Mouse (Mus musculus): ENCODE results near the gene Vamp2.

DNA sequence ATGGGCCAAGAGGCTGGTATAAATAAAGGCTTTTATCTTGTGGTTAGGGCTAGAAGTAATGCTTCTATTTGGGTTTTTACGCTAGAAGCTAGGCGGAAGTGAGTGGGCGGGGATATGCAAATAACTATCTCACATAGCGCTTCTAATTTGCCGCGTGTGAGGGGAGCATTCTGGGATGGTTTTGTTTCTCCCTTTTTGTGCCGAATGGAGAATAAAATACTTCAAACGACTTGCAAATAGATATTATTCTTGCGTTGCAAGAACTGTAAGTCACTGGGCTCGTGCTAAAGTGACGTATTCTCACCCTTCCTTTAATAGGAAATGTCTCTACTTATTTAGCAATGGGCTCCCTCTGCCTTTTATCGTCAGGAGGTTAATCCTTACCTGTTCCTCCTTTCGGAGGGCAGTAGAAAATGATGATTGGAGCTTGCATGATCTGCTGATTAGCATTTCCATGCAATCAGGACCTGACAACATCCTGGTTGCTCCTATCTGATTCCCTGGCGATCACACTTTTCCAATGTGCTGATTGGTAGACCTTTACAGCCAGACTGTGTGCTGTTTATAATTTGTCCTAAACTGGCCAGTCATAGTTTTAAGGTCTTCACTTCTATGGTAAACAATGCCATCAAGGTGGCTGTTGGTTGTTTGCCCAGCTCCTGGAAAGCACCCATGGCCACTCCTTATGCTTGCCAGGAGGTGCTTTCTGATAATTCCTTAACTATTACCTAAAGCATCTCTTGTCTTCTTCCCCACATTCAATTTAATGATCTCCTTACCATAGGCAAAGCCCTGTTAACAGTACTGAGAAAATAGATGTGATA, 15.0 kb upstream of the Vamp2 start:
- TF ChIP-seq TAL1 (conservative IDR thresholded peaks at IDR 0.05; ENCODE audit: low read depth, low read length) = no peak
- no peak for TF ChIP-seq CTCF (IDR thresholded peaks at IDR 0.05; ENCODE audit: low read depth, low read length)

All from G1E (cell line).